12 mouse cellular contexts compared by ENCODE assay signal in genomic region chr12:81787262-81787661, GRCm38 (mm10). TPM values are rescaled to one million over a fixed set of nuclear protein-coding genes. Genes with fewer than 3 reads are reported as not detected.
DNase-seq lines count a peak whose midpoint lies in the region; ATAC-seq and TF ChIP-seq lines count a peak whose summit lies in the region.
"Had no signal": no experiment of that assay in that cellular context is flagged by ENCODE, and none has a peak within 500 bp of the region (broad histone marks: within the 10 kb centered on the region; RNA-seq: fewer than 3 reads in every experiment).

No protein-coding gene starts in this region.

- no peaks in the 10 kb centered on the region for H3K36me3 ChIP-seq in kidney, adult 2 months (ENCODE audit: control insufficient read depth, insufficient read depth, low read length)
- H3K36me3 ChIP-seq in kidney, embryonic 15.5 days = no peaks in the 10 kb centered on the region
- H3K36me3 ChIP-seq: embryonic facial prominence, embryonic 12.5 days; limb, embryonic 12.5 days had no signal

- 57% methylated on average over 12 of the region's 12 CpGs for WGBS in kidney, adult 2 months
- WGBS in kidney, embryonic 15.5 days = 59% methylated on average over 12 of the region's 12 CpGs

- no peak overlapping the region for H3K9ac ChIP-seq in kidney, embryonic 15.5 days
- H3K9ac ChIP-seq: embryonic facial prominence, embryonic 12.5 days; limb, embryonic 12.5 days had no signal

- H3K27ac ChIP-seq in kidney, adult 2 months (ENCODE audit: insufficient read depth, low read depth, low read length) = no peak overlapping the region
- H3K27ac ChIP-seq in kidney, embryonic 15.5 days = no peak overlapping the region
- no peak overlapping the region for H3K27ac ChIP-seq in bone marrow macrophage, adult 2 months (ENCODE audit: insufficient read depth, low read depth, low read length)
- H3K27ac ChIP-seq: embryonic facial prominence, embryonic 12.5 days; limb, embryonic 12.5 days had no signal

- no peak overlapping the region for H3K4me2 ChIP-seq in kidney, embryonic 15.5 days
- H3K4me2 ChIP-seq: embryonic facial prominence, embryonic 12.5 days; limb, embryonic 12.5 days had no signal

- DNase-seq in kidney, adult 2 months = no peak
- peak; percentile 38 for DNase-seq in thymus, postnatal 4 days
- DNase-seq in thymus, postnatal 36 days = no peak
- no peak for DNase-seq in adrenal gland, postnatal 25 days
- DNase-seq in cerebellum, adult 11 months = no peak
- no peak for DNase-seq in urinary bladder, postnatal 36 days (ENCODE audit: low spot score in 2 of 2)
- DNase-seq: right cerebral cortex, adult 18-20 months had no signal

- no peak overlapping the region for H3K4me3 ChIP-seq in kidney, adult 2 months (ENCODE audit: insufficient read depth, low read depth, low read length)
- H3K4me3 ChIP-seq in kidney, embryonic 15.5 days (replicated peaks) = no peak overlapping the region
- H3K4me3 ChIP-seq in bone marrow macrophage, adult 2 months (ENCODE audit: insufficient read depth, low read length) = no peak overlapping the region
- H3K4me3 ChIP-seq: embryonic facial prominence, embryonic 12.5 days; limb, embryonic 12.5 days had no signal

- H3K9me3 ChIP-seq in kidney, embryonic 15.5 days (replicated peaks) = no peaks in the 10 kb centered on the region
- H3K9me3 ChIP-seq: embryonic facial prominence, embryonic 12.5 days; limb, embryonic 12.5 days had no signal

- ATAC-seq in kidney, embryonic 15.5 days (replicated peaks; ENCODE audit: low FRiP score) = no peak
- ATAC-seq: inflammation-experienced regulatory T-cells, adult 6 months had no signal

- no peak for TF ChIP-seq POLR2A in kidney, adult 2 months (IDR thresholded peaks at IDR 0.05; ENCODE audit: low read depth, low read length)
- no peak for TF ChIP-seq POLR2A in bone marrow macrophage, adult 2 months (IDR thresholded peaks at IDR 0.05; ENCODE audit: borderline replicate concordance, low read depth, low read length)

- 0 out of 2 replicates have a peak, but pooled peaks have one; percentile 18 for TF ChIP-seq CTCF in kidney, adult 2 months (conservative IDR thresholded peaks at IDR 0.05; ENCODE audit: insufficient read depth, insufficient read length, low read depth, low read length)
- peak; percentile 55 for TF ChIP-seq CTCF in bone marrow macrophage, adult 2 months (IDR thresholded peaks at IDR 0.05; ENCODE audit: low read depth, low read length)

- H3K27me3 ChIP-seq in kidney, adult 2 months (replicated peaks; ENCODE audit: control insufficient read depth, insufficient read depth, low read length) = no peaks in the 10 kb centered on the region
- H3K27me3 ChIP-seq in kidney, embryonic 15.5 days = peaks cover 30% of the 10 kb centered on the region

- no peaks in the 10 kb centered on the region for H3K4me1 ChIP-seq in kidney, adult 2 months (ENCODE audit: control insufficient read depth, insufficient read depth, low read length)
- peaks cover 3% of the 10 kb centered on the region; the same call in 1 of the 2 replicates for H3K4me1 ChIP-seq in kidney, embryonic 15.5 days
- H3K4me1 ChIP-seq in bone marrow macrophage, adult 2 months (ENCODE audit: control insufficient read depth, insufficient read depth, low read length) = peaks cover 3% of the 10 kb centered on the region
- H3K4me1 ChIP-seq: embryonic facial prominence, embryonic 12.5 days had no signal

RNA-seq across cellular contexts. Expression of gene Map3k9, which starts 6.3 kb away (rescaled TPM):
- 3.4 and 3.9 TPM in 2 replicates for polyA plus RNA-seq in kidney, adult 2 months (2012; rRNA removed)
- 1.3 and 1.5 TPM in 2 replicates for polyA plus RNA-seq in kidney, embryonic 15.5 days (2015; fragmentation: Nextera tagmentation; extraction: Ambion mirVana)
- polyA plus RNA-seq in bone marrow macrophage, adult 2 months (2012; ENCODE audit: insufficient read depth, insufficient read length, missing spikeins) = 7.5 and 9.2 TPM in 2 replicates
- total RNA-seq in adrenal gland, postnatal 25 days (2021) = 2.2 and 2.6 TPM in 2 replicates
